Mouse (Mus musculus): ENCODE data around the gene Fam92b.

DNA sequence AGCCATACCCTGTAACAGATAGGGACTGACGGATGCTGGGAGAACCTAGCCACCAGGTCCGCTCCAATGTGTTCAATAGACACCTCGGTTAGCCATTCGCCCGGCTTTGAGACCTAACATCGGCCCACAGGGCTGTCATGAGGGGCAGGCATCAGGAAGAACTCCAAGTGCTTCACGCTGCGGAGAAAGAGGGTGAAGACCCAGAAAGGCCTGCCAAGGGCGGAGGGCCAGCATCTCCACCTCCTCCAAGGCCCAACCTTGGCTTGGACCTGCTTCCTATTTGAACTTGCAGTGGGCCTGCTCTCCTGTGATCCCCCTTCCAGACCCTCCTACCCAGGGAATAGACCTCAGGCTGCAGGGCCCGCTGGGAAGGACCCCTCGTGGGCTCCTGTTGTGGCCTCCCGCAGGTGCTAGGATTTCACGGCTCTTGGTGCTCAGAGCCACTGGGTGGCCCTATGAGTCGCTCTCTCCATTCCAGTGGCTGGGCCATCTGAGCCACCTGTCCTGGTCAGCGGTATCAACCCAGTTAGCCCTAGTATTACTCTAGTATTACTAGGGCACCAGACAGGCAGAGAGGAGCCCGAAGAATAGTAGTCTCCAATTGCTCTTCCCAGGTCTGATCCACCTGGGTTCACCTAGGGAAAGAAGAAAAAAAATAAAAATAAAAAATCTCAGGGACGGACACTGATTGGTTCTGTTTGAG is 13.0 kb upstream of the Fam92b start:
- TF ChIP-seq CTCF (conservative IDR thresholded peaks at IDR 0.05; ENCODE audit: low read length) (no peak), POU5F1 (IDR thresholded peaks at IDR 0.05; ENCODE audit: borderline replicate concordance, low read length) (no peak)

All from E14TG2a.4 (cell line).